Mouse (Mus musculus): Measurements from ENCODE around the gene Themis2.

Themis2 gene

GRCm38 (mm10) chr4:132796196-132796886 is at the start of gene Themis2:
TSS of gene Themis2 (minus strand) at chr4:132796387.
- DNase-seq (ENCODE audit: low read depth, low spot score), result no peak

GRCm38 (mm10) chr4:132843705-132844071 is 47.5 kb upstream of the Themis2 start:
- no peak for DNase-seq (ENCODE audit: low read depth, low spot score)

GRCm38 (mm10) chr4:132842970-132843704 is 47.0 kb upstream of the Themis2 start, which contains the start of gene Ppp1r8:
TSS of gene Ppp1r8 (minus strand) at chr4:132843169.
- DNase-seq (ENCODE audit: low read depth, low spot score), result peak; percentile 96

GRCm38 (mm10) chr4:132842281-132842906 is 46.2 kb upstream of the Themis2 start:
- no peak for DNase-seq (ENCODE audit: low read depth, low spot score)

GRCm38 (mm10) chr4:132841493-132841892 is 45.3 kb upstream of the Themis2 start:
- no peak for DNase-seq (ENCODE audit: low read depth, low spot score)

GRCm38 (mm10) chr4:132823614-132824366 is 27.6 kb upstream of the Themis2 start:
- no peak for DNase-seq (ENCODE audit: low read depth, low spot score)

GRCm38 (mm10) chr4:132818442-132818841 is 22.3 kb upstream of the Themis2 start:
- no peak for DNase-seq (ENCODE audit: low read depth, low spot score)

- DNase-seq (ENCODE audit: low read depth, low spot score), result no peak
These were observed 20.7 kb upstream of the Themis2 start for GRCm38 (mm10) chr4:132816855-132817254.

- DNase-seq (ENCODE audit: low read depth, low spot score), result no peak
These were observed 20.2 kb upstream of the Themis2 start for GRCm38 (mm10) chr4:132816404-132816803.

GRCm38 (mm10) chr4:132809621-132810020 is 13.4 kb upstream of the Themis2 start:
- peak; percentile 78 for DNase-seq (ENCODE audit: low read depth, low spot score)

- no peak for DNase-seq (ENCODE audit: low read depth, low spot score)
These were observed 11.8 kb upstream of the Themis2 start for GRCm38 (mm10) chr4:132807771-132808641.

GRCm38 (mm10) chr4:132806620-132807191 is 10.5 kb upstream of the Themis2 start:
- no peak for DNase-seq (ENCODE audit: low read depth, low spot score)

- DNase-seq (ENCODE audit: low read depth, low spot score), result no peak
These were observed 9.5 kb upstream of the Themis2 start for GRCm38 (mm10) chr4:132805599-132806197.

GRCm38 (mm10) chr4:132805146-132805545 is 9.0 kb upstream of the Themis2 start:
- no peak for DNase-seq (ENCODE audit: low read depth, low spot score)

- DNase-seq (ENCODE audit: low read depth, low spot score), result no peak
These were observed 8.1 kb upstream of the Themis2 start for GRCm38 (mm10) chr4:132804331-132804730.

GRCm38 (mm10) chr4:132803876-132804275 is 7.7 kb upstream of the Themis2 start:
- DNase-seq (ENCODE audit: low read depth, low spot score), result no peak

- DNase-seq (ENCODE audit: low read depth, low spot score), result no peak
These were observed 7.0 kb upstream of the Themis2 start for GRCm38 (mm10) chr4:132803212-132803611.

GRCm38 (mm10) chr4:132802171-132802637 is 6.0 kb upstream of the Themis2 start:
- no peak for DNase-seq (ENCODE audit: low read depth, low spot score)

- no peak for DNase-seq (ENCODE audit: low read depth, low spot score)
These were observed 5.2 kb upstream of the Themis2 start for GRCm38 (mm10) chr4:132801176-132802077.

Measured in telencephalon, adult 2 months (tissue).